ENCODE assay signal across 11 mouse cellular contexts in genomic region chr6:5104238-5104637, GRCm38 (mm10).
"Had no signal": no experiment of that assay in that cellular context is flagged by ENCODE, and none has a peak within 500 bp of the region (broad histone marks: within the 10 kb centered on the region; RNA-seq: fewer than 3 reads in every experiment).

No protein-coding gene starts in this region.

- H3K9ac ChIP-seq: limb, embryonic 12.5 days; lung, embryonic 15.5 days; midbrain, embryonic 13.5 days had no signal

- H3K9me3 ChIP-seq: limb, embryonic 12.5 days; lung, embryonic 15.5 days; midbrain, embryonic 13.5 days had no signal

- H3K27ac ChIP-seq: layer of hippocampus, adult 2 months; left cerebral cortex, adult 2 months; limb, embryonic 12.5 days; lung, embryonic 15.5 days; midbrain, embryonic 13.5 days had no signal

- DNase-seq: kidney, adult 18-20 months; kidney, postnatal 4 days; lung, postnatal 14 days; right cerebral cortex, postnatal 4 days; spleen, adult 18-20 months; thymus, adult 2 months had no signal

- H3K4me2 ChIP-seq: limb, embryonic 12.5 days; lung, embryonic 15.5 days; midbrain, embryonic 13.5 days had no signal

- H3K27me3 ChIP-seq: limb, embryonic 12.5 days; lung, embryonic 15.5 days; midbrain, embryonic 13.5 days had no signal

- H3K36me3 ChIP-seq: limb, embryonic 12.5 days; lung, embryonic 15.5 days; midbrain, embryonic 13.5 days had no signal

- H3K4me3 ChIP-seq: layer of hippocampus, adult 2 months; left cerebral cortex, adult 2 months; limb, embryonic 12.5 days; lung, embryonic 15.5 days; midbrain, embryonic 13.5 days had no signal

- ATAC-seq: midbrain, embryonic 13.5 days had no signal
